In the genomic region with DNA sequence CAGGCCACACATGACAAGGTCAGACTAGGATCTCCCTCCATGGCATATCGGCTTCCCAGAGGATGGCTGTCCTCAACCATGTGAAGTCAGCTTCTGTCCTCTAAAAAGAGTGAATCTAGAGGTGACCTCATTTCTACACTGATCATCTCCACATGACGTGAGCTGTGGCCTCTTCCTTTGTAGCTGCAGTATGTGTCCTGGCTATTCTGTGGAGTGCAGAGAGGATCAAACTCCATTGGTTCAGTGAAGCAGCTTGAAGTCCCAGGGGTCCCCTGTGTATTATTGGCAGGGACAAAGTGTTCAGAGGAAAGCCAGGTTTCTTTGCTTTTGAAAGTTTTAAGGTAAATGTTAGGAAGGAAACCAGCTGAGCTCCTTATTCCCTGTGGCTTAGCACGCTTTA, we compare ENCODE assay signal across 23 mouse cellular contexts. TPM values are rescaled to one million over a fixed set of nuclear protein-coding genes. Genes with fewer than 3 reads are reported as not detected.
DNase-seq lines count a peak whose midpoint lies in the region; ATAC-seq and TF ChIP-seq lines count a peak whose summit lies in the region.
"Had no signal": no experiment of that assay in that cellular context is flagged by ENCODE, and none has a peak within 500 bp of the region (broad histone marks: within the 10 kb centered on the region; RNA-seq: fewer than 3 reads in every experiment).

No protein-coding gene starts in this region.

- no peak overlapping the region for H3K27ac ChIP-seq in midbrain, embryonic 15.5 days
- H3K27ac ChIP-seq in midbrain, embryonic 10.5 days (replicated peaks): no peak overlapping the region
- H3K27ac ChIP-seq: embryonic facial prominence, embryonic 13.5 days; forebrain, embryonic 10.5 days; heart, adult 2 months; heart, embryonic 10.5 days; hindbrain, embryonic 12.5 days; hindbrain, embryonic 15.5 days had no signal

- no peaks in the 10 kb centered on the region for H3K4me1 ChIP-seq in midbrain, embryonic 15.5 days
- 0 out of 2 replicates have a peak, but pooled peaks cover 8% of the 10 kb centered on the region for H3K4me1 ChIP-seq in midbrain, embryonic 10.5 days
- H3K4me1 ChIP-seq: forebrain, embryonic 10.5 days; hindbrain, embryonic 12.5 days; hindbrain, embryonic 15.5 days had no signal

- no peaks in the 10 kb centered on the region for H3K36me3 ChIP-seq in midbrain, embryonic 15.5 days (replicated peaks)
- H3K36me3 ChIP-seq in midbrain, embryonic 10.5 days: no peaks in the 10 kb centered on the region
- H3K36me3 ChIP-seq: embryonic facial prominence, embryonic 13.5 days; forebrain, embryonic 10.5 days; heart, embryonic 10.5 days; hindbrain, embryonic 12.5 days had no signal

- H3K27me3 ChIP-seq in midbrain, embryonic 15.5 days (replicated peaks): no peaks in the 10 kb centered on the region
- no peaks in the 10 kb centered on the region for H3K27me3 ChIP-seq in midbrain, embryonic 10.5 days (ENCODE audit: low read depth, poor library complexity, severe bottlenecking)
- H3K27me3 ChIP-seq: embryonic facial prominence, embryonic 13.5 days; hindbrain, embryonic 12.5 days; hindbrain, embryonic 15.5 days had no signal

- TF ChIP-seq POLR2A in brain, embryonic 14.5 days (IDR thresholded peaks at IDR 0.05; ENCODE audit: borderline replicate concordance, extremely low read depth, insufficient read depth, insufficient read length, poor library complexity, severe bottlenecking): no peak

- peak; percentile 71 for ATAC-seq in midbrain, embryonic 15.5 days (replicated peaks)
- no peak for ATAC-seq in monocyte, adult 5-6 weeks (replicated peaks; ENCODE audit: insufficient number of reproducible peaks, low FRiP score, low TSS enrichment, poor library complexity, severe bottlenecking)
- ATAC-seq: activated CD4-positive, CD25-positive, alpha-beta regulatory T cell, adult 4 months; forebrain, embryonic 14.5 days had no signal

- H3K4me2 ChIP-seq in midbrain, embryonic 15.5 days: no peak overlapping the region
- H3K4me2 ChIP-seq: embryonic facial prominence, embryonic 13.5 days; hindbrain, embryonic 12.5 days; hindbrain, embryonic 15.5 days had no signal

- H3K9ac ChIP-seq in midbrain, embryonic 15.5 days: no peak overlapping the region
- H3K9ac ChIP-seq: embryonic facial prominence, embryonic 13.5 days; hindbrain, embryonic 12.5 days; hindbrain, embryonic 15.5 days had no signal

- no peaks in the 10 kb centered on the region for H3K9me3 ChIP-seq in midbrain, embryonic 15.5 days
- H3K9me3 ChIP-seq in midbrain, embryonic 10.5 days (replicated peaks): no peaks in the 10 kb centered on the region
- H3K9me3 ChIP-seq: embryonic facial prominence, embryonic 13.5 days; forebrain, embryonic 10.5 days; heart, embryonic 10.5 days; hindbrain, embryonic 12.5 days; hindbrain, embryonic 15.5 days had no signal

- no peak for TF ChIP-seq CTCF in brain, embryonic 14.5 days (IDR thresholded peaks at IDR 0.05; ENCODE audit: borderline replicate concordance, extremely low read depth, insufficient read depth, insufficient read length)

- DNase-seq in midbrain, embryonic 10.5 days (ENCODE audit: low spot score): no peak
- peak; percentile 44 for DNase-seq in brain, adult 2 months (ENCODE audit: low read depth, low spot score)
- DNase-seq in brain, embryonic 14.5 days (ENCODE audit: low read depth): peak; percentile 5
- no peak for DNase-seq in heart, adult 11 months
- DNase-seq: adrenal gland, adult 8-10 months; adrenal gland, postnatal 25 days; cerebellum, adult 11 months; cerebellum, adult 2 months; cerebellum, adult 9-11 months; cerebellum, postnatal 25 days; gastrocnemius, postnatal 25 days; heart, adult 2 months had no signal

- WGBS in midbrain, embryonic 15.5 days: 83% methylated on average over 3 of the region's 3 CpGs
- 81% methylated on average over 3 of the region's 3 CpGs for WGBS in midbrain, embryonic 10.5 days

- H3K4me3 ChIP-seq in midbrain, embryonic 15.5 days: no peak overlapping the region
- H3K4me3 ChIP-seq in midbrain, embryonic 10.5 days: no peak overlapping the region
- H3K4me3 ChIP-seq: embryonic facial prominence, embryonic 13.5 days; forebrain, embryonic 10.5 days; heart, adult 2 months; heart, embryonic 10.5 days; hindbrain, embryonic 12.5 days; hindbrain, embryonic 15.5 days had no signal

RNA-seq across cellular contexts. Expression of gene Cwc15, which starts 17.7 kb away (rescaled TPM):
- polyA plus RNA-seq in midbrain, embryonic 15.5 days (2015; fragmentation: Nextera tagmentation; extraction: Ambion mirVana): 135 and 142 TPM in 2 replicates
- polyA plus RNA-seq in midbrain, embryonic 10.5 days (2016; fragmentation: Nextera tagmentation; extraction: Ambion mirVana): 177 and 181 TPM in 2 replicates
- polyA plus RNA-seq in brain, embryonic 14.5 days (2012; rRNA removed): 68.1 and 77.7 TPM in 2 replicates
- 234 to 340 TPM (median 320 TPM) in 3 replicates for total RNA-seq in monocyte, adult 5-6 weeks (2017)

RNA-seq across cellular contexts. Expression of gene Kdm4d, which starts 17.8 kb away (rescaled TPM):
- 0.80 and 1.3 TPM in 2 replicates for polyA plus RNA-seq in midbrain, embryonic 15.5 days (2015; fragmentation: Nextera tagmentation; extraction: Ambion mirVana)
- 0.10 and 0.15 TPM in 2 replicates for polyA plus RNA-seq in midbrain, embryonic 10.5 days (2016; fragmentation: Nextera tagmentation; extraction: Ambion mirVana)
- 0.19 and 0.21 TPM in 2 replicates for polyA plus RNA-seq in brain, embryonic 14.5 days (2012; rRNA removed)
- total RNA-seq in monocyte, adult 5-6 weeks (2017): 0.68 to 1.7 TPM (median 0.85 TPM) in 3 replicates
- total RNA-seq: gastrocnemius, adult 8-10 months; gastrocnemius, postnatal 25 days; heart, adult 2 months; heart, postnatal 25 days had no signal
- polyA plus RNA-seq: heart, adult 2 months; heart, embryonic 10.5 days had no signal

Comparison
In these comparisons a context has a peak if more than half of its experiments do, and no peak if none do; other contexts are left out.
1. DNase-seq: peak in brain, adult 2 months (single experiment) and brain, embryonic 14.5 days (single experiment); none in midbrain, embryonic 10.5 days (single experiment) and heart, adult 11 months (single experiment).